Mouse (Mus musculus): Measurements from ENCODE around the gene Zscan12.

Zscan12 gene

DNA sequence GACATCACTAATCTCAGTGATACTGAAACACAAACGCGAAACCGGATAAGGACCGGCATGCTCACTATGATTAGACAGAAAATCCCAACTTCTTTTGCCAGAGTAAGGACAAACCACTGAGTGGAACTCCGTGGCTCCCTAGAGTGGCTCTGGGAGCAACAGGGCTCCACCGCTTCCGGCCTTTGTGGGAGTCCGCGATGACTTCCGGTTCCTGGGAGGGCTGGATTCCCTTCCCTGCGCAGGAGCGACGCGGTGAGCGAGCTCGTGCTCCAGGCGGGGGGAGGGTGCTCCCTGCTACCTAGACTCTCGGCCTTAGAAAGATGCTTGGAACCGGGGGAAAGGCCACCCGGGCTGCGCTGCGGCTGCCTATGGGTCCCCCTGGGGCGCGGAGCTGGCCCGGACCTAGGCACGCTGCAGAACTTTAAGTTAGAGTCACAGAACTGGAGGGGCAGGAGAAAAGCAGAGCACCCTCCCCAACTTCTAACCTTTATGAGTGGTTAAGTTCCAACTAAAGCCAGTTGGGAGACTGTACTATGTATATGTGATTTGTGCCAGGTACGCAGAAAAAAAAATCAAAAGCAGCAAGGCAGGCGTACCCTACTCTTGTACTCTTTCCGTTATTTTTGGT, at the start of gene Zscan12:
TSS of gene Zscan12 (plus strand) at position 200 of the 628 bp plus-strand sequence.
- peak; percentile 85 for DNase-seq

DNA sequence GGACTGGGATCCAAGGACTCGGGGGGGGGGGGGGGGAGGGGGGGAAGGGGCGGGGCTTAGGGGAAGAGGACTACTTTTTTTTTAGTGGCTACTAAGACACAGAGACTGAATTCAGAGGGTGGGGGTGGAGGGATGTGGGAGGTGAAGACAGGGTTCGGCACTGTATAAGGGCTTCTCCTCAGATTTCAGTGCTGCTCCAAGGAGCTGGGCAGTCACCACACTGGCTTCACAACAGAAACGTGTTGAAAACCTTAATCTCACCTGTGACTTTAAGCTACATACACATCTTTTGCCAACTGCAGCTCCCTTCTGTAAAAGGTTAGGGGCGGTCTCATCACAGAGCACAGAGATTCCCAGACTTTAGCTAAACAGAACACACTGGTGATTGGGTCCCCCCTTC, 49.8 kb upstream of the Zscan12 start:
- no peak for DNase-seq

GRCm38 (mm10) chr13:21313903-21314302, 48.7 kb upstream of the Zscan12 start:
- no peak for DNase-seq

GRCm38 (mm10) chr13:21320262-21320661, 42.4 kb upstream of the Zscan12 start:
- DNase-seq, result no peak

DNA sequence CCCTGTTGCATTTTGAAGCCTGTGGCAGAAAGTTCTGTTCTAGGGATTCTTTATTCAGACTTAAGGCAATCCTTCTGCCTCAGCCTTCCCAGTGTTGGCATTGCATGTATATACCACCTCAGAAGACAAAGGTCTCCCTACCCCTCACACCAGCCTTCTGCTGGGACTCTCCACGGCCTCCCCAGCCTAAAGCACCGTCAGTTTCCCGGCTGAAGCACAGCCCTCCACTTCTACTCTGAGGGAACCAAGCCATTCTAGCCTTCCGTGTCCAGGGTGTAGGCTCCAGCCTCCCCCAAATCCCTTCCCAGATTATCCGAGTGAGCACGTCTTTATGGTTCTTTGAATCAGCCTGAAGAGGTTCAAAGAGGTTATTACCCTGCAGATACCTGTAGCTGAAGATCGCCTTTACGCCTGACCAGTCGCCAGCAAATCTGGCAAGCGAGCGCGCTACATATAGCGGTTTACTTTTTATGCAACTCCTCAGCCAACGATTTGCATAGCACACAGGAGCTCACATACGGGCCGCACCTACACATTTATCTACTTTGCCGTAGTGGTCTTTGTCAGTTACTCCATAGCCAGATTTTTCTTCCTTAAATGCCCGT, 40.6 kb upstream of the Zscan12 start:
- peak; percentile 21 for DNase-seq

DNA sequence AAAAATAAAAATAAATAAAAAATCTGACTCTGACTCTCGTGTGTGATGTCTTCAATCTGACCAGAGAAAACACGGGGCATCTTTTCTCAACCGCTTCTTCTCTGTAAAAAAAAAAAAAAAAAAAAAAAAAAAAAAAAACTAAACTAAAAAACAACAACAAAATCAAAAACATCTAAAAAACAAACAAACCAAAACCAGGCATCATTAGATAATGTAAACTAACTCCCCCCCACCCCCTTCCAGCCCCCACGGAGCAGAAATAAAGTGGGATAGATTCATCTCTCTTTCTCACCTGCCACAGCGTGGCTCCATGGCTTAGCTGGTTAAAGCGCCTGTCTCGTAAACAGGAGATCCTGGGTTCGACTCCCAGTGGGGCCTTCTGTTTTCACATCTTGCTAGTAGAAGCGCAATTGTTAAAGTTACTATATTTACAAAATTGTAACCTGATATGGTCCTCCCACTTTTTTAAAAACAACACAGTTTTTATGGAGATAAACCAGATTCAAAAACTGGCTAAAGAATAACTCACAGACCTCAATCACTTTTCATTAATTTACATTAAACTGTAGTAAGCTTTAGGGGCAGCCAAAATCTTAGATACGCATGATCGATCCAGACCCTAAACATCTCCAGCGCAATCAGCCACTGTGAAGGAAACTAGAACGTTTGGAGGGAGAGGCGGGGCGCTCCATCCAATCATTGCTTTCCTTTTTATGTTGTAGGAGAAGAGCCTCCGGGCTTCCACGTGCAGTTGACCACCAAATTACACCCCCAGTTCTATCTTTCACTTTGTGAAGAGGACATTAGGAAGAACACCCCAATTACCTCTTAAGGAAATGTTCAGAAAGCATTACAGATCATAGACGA, 39.9 kb upstream of the Zscan12 start:
- DNase-seq, result peak; percentile 60

DNA sequence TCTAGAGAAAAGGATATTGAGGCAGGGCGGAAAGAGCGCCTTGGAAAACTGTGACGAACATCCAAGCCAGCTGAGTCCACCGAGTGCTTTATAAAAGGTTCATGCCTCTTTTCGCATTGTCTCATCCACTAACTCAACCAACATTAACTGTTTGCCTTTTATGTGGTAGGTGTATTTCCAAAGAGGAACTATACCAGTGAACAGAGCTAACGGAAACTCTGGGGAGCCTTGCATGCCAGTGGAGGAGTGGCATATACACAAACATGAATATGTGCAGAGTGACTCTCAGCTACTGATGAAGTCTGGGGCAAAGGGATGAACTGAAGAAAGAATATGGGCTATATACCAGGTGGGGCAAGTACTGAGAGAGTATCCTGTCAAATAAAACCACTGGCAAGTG, 39.2 kb upstream of the Zscan12 start:
- no peak for DNase-seq

GRCm38 (mm10) chr13:21326191-21326590, 36.4 kb upstream of the Zscan12 start:
- DNase-seq, result peak; percentile 7

GRCm38 (mm10) chr13:21326657-21327211, 35.9 kb upstream of the Zscan12 start:
- peak; percentile 79 for DNase-seq

DNA sequence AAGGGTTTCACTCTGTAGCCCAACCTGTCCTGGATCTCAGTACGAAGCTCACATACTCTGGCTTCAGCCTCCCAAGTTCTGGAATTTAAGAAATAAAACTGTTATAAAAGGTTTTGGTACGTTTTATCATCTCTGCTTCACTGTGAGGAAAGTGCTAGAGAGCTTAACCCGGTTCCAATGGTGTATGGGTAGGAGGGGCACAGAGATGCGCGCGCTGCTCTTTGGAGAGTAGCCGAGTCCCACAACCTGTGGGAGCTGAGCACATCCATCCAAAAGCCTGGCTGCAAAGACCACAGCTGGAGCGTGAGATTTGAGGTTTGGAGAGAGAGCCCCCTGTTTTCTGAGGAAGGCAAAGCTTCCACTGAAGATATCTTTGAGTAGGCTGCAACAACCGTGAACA, 35.2 kb upstream of the Zscan12 start:
- no peak for DNase-seq

GRCm38 (mm10) chr13:21346610-21347009, 16.0 kb upstream of the Zscan12 start, which contains the start of gene Olfr1367:
TSS of gene Olfr1367 (plus strand) at chr13:21346910.
- no peak for DNase-seq

DNA sequence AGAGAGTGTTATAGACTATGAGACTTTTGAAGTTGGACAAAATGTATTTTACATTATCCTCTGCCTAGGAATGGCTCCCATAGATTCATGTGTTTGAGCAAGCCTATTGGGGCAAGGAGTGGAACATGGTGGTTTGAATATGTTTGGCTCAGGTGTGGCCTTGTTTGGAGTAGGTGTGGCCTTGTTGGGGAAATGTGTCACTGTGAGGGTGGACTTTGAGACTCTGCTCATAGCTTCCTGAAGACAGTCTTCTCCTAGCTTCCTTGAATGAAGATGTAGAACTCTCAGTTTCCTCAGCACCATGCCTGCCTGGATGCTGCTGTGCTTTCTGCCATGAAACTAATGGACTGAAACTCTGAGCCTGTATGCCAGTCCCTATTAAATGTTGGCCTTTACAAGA, 12.0 kb upstream of the Zscan12 start:
- DNase-seq, result no peak

- DNase-seq, result peak; percentile 18
These were observed 1.1 kb downstream of the Zscan12 start for GRCm38 (mm10) chr13:21363719-21364118.

- no peak for DNase-seq
These were observed 4.0 kb downstream of the Zscan12 start for GRCm38 (mm10) chr13:21366635-21367034.

GRCm38 (mm10) chr13:21372700-21373099, 10.1 kb downstream of the Zscan12 start:
- no peak for DNase-seq

- DNase-seq, result no peak
These were observed 15.2 kb downstream of the Zscan12 start for GRCm38 (mm10) chr13:21377773-21378172.

- DNase-seq, result no peak
These were observed 32.6 kb downstream of the Zscan12 start for GRCm38 (mm10) chr13:21395211-21395610.

DNA sequence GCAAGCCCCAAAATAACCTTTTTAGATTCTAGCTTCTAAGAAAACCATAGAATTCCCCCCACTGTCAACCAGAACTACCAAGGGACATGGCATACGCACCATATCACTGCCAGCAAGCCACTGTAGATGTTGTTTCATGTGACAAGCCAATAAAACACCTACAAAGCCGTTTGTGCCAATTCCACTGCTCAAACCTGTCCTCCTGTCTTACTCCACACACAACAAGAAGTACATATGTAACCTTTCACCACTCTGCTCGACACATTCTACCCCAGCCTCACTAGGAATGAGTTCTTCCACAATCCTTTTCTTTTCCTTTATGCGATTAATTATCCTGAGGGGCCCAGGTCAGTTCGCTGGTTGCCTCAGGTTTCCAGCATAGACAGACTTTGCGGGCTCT, 33.0 kb downstream of the Zscan12 start:
- DNase-seq, result no peak

DNA sequence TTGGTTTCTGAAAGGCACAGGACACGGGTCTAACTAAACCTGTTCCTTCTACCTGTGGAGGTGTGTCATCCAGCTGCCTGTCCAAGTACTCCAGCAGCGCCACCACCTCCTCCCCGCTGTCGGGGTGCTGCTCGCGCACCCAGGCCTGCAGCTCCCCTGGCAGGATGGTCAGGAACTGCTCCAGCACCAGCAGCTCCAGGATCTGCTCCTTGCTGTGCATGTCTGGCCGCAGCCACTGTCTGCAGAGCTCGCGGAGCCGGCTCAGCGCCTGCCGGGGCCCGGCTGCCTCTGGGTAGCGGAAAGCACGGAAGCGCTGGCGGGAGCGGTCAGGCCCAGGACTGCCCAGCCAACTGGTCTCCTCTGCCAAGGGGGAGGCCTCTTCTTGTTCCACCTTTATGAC, 33.4 kb downstream of the Zscan12 start:
- peak; percentile 18 for DNase-seq

DNA sequence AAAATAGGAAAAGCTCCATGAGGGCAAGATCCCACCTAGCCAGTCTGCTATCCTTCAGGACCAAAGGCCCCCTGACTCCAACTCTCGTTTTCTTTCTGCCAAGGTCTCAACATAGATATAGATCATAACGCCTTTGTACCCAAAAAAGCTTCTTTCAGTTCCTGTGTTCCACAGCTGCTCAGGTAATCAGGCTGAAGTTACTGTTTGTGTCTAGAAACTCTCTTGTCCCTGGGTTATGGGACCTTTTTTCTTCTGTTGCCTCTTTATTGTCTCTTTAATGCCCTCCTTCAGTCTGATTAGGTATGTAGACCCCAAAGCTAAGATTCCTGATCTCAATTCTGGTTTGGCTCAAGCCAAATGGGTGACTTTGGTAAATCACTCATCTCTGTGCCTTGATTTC, 34.9 kb downstream of the Zscan12 start:
- DNase-seq, result no peak

DNA sequence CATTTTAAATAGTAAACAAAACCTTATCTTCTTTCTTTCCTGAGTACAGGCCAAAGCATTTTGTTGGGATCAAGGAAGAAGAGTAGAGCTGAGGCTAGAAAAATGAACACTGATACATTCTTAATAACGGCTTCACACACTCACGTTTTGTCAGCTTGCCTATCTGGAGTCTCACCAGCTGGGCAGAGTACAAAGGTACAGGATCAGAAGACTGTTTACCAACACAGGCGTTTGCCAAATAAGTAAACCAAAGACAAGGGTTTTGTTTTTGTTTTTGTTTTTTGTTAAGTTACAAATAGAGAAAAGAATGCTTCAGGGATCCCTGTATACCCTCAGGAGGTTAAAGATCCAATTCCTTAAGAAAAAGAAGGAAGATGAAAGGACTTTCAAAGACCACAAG, 38.5 kb downstream of the Zscan12 start:
- no peak for DNase-seq

DNA sequence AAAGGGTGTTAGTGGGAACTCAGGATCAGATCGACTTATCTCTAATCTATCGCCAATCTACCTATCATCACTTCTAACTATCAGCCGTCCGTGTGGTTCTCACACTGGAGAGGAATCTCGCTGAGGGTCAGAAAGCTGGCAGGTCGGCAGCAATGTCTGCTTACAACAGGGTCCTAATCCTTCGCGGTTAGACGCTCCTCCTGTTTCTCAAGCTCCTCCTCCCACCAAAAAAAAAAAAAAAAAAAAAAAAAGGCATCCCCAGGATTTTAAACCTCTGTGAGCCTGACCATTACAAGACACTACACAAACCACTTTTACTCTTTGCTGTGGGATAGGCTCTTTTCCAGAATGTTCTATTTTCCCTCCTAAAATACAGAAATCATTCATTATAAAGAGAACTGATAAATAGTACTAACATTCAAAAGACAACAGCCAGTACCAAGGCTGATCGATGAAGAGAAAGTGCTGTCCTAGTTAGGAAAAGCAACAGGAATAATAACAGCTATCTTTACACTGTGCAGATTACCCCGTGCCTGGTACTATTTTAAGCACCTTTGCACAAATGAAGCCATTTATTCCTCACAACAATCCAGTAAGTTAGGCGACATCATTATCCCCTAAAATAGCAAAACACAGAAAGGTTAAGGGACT, 39.1 kb downstream of the Zscan12 start:
- no peak for DNase-seq

- DNase-seq, result peak; percentile 83
These were observed 39.7 kb downstream of the Zscan12 start, which contains the start of gene Zkscan3 for GRCm38 (mm10) chr13:21402287-21402846. TSS of gene Zkscan3 (minus strand) at chr13:21402755.

Measured in cerebellum, adult 8-10 months (tissue).